Mouse (Mus musculus): ENCODE data around the gene Rbm47. TPM values are rescaled to one million over a fixed set of nuclear protein-coding genes. Genes with fewer than 3 reads are reported as not detected.

Rbm47 gene
- total RNA-seq, 2 experiments from 2014 or later = 1.7 to 2.2 TPM

GRCm38 (mm10) chr5:66085478-66085877, 87.4 kb downstream of the Rbm47 start:
- DNase-seq = no peak

- no peak for DNase-seq
Measured at GRCm38 (mm10) chr5:66084541-66084940, 88.4 kb downstream of the Rbm47 start.

GRCm38 (mm10) chr5:66083350-66083749, 89.6 kb downstream of the Rbm47 start:
- DNase-seq = peak; percentile 52

- DNase-seq = no peak
Measured at GRCm38 (mm10) chr5:66082229-66082572, 90.7 kb downstream of the Rbm47 start.

- no peak for DNase-seq
Measured at GRCm38 (mm10) chr5:66081443-66082228, 91.3 kb downstream of the Rbm47 start.

DNA sequence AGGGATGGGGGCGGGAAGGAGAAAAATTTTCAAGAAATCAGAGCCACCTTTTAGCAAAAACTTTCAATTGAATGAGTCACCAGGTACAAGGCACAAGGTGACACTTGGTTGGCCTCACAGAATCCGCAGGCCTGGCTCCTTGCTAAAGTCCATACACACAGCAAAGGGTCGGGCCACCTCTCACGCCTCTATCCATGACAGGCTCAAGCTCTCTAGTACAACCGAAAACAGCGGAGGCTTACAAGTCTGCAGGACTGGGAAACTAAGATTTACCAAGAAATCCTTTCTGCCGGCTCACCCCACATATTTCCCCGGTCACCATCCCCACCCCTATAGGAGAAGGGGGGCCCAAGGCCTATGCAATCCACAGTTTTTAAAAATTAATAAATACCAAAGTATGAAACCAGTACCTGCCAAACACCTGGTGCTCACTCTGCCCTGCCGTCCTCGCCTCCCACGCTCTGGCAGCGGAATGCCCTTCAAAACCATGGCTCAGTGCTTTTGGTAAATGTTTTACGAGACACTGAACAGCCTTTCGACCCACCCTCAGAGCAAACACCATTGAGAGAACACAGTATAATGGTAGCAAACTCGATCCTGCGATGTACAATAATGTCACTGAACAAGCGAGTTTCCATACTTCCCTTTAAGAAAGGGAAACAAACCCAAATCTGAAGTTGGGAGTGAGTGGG, 92.2 kb downstream of the Rbm47 start:
- DNase-seq = no peak

GRCm38 (mm10) chr5:66079358-66080179, 93.3 kb downstream of the Rbm47 start:
- DNase-seq = no peak

- DNase-seq = no peak
Measured at GRCm38 (mm10) chr5:66078491-66079012, 94.4 kb downstream of the Rbm47 start.

DNA sequence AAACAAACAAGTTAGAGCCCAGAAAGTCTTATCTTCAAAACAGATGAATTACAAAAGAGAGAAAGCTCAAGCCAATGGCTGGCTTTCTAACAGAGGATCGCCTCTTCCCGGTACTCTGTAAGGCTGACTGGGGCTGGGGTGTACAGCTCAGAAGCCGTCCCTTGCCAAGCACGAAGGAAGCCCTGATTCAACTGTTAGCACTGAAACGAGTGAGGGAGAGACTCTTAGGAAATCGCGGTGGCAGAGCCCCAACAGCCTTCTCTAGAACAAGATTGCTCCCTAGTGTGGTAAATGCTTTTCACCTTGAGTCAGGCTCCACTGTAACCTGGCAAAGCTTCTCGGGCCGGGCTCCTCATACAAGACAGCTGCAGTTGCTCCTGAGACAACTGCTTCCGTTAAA, 95.5 kb downstream of the Rbm47 start:
- peak; percentile 50 for DNase-seq

DNA sequence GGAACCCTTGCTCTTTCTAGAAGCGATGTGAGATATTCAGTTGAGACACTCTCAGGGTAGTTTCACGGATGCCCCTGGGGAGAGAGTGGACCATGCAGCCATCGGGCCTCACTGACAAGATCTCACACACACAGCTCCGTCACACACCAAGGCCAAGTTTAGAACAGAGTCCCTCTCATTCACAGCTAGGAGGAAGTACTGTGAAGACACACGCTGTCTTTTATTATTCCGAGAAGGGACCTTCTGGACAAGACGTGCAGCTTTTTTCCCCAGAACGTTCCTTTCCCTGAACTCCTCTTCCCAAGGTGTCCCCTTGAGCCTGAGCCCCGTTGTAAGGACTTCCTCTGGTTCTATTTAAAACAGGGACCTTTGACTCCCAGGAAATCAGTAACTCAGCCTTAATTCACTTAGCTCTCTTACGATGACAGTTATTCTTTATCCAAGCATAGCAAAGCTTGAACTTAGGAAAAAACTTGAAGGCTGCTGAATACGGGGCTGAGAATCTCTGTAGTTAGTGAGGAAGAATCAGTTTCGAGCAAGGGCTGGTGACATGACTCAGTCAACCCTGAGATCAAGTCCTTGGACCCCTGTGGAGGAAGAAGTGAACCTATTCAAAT, 96.1 kb downstream of the Rbm47 start:
- DNase-seq = no peak

DNA sequence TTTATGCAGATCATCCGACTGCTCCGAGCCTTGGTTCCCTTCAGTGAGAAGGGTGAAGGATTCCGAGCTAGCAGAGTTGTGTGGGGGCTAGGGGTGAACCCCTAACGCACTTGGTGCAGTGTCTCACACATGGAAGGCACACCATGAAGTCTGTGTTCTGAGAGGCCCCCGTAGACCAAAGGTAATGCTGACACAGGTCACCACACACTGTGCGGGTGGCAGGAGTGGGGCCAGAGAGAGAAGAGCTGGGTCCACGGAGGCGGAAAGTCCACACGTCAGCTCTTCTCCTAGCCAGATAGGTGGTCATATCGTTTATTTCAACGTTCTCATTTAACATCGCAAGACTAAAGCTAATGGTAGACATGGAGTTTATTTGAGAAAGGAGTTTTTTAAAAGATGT, 97.0 kb downstream of the Rbm47 start:
- no peak for DNase-seq

- DNase-seq = no peak
Measured at GRCm38 (mm10) chr5:66075032-66075488, 97.9 kb downstream of the Rbm47 start.

DNA sequence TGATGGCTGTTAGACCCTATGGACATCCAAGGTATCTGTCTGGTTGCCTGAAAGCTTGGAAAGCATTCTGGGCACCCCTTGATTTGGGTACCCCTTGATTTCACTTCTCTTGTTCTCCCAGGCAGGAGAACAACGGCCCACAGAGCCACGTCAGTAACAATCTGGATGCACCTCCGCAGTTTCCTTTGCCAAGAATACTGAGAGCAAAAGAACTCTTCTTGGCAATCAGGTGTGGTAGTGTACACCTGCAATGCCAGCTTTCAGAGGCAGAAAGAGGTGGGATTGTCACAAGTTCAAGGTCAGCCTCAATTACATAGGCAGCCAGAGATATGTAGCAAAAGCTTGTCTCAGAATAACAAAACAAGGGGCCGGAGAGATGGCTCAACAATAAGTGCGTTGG, 98.7 kb downstream of the Rbm47 start:
- no peak for DNase-seq

DNA sequence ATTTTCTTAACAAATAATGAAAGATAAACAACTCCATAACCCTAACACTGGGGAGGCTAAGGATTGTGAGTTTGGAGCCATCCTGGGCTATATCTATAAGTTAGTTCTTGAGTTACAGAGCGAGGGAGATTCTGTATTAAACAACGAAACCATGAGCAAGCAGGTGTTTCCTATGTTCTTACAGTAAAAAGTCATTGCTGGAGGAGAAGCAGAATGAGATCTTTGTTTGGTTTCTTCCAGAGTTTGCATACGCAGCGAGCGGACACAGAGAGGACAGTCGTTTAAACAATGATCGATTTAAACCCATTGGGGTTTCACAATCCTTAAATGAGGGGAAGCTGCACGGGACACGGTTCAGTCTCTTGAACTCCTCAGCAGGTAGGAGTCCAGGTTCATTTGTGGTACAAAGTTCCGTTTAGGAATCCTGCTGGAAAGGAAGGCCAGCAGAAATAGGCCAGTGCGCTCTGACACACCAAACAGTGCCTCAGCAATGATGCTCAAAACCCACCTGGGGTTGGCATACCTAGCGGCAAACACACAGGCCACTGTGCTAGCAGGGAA, 99.2 kb downstream of the Rbm47 start:
- no peak for DNase-seq

- no peak for DNase-seq
Measured at GRCm38 (mm10) chr5:66071722-66072121, 101.2 kb downstream of the Rbm47 start.

DNA sequence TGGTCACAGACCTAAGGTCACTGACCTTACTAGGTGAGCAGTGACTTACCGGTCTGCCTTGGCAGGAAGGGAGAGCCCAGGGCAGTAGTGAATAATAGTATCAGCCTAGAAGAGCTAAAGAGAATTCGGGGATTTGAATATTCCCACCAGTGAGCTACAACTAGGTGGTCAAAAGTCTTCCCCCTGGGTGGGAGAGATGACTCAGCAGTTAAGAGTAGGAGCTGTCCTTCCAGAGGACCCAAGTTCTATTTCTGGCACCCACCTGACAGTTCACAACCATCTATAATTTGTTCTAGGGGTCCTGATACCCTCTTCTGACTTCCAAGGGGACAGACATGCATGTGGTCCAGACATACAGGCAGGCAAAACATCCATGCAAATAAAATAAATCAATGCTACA, 102.6 kb downstream of the Rbm47 start:
- no peak for DNase-seq

DNA sequence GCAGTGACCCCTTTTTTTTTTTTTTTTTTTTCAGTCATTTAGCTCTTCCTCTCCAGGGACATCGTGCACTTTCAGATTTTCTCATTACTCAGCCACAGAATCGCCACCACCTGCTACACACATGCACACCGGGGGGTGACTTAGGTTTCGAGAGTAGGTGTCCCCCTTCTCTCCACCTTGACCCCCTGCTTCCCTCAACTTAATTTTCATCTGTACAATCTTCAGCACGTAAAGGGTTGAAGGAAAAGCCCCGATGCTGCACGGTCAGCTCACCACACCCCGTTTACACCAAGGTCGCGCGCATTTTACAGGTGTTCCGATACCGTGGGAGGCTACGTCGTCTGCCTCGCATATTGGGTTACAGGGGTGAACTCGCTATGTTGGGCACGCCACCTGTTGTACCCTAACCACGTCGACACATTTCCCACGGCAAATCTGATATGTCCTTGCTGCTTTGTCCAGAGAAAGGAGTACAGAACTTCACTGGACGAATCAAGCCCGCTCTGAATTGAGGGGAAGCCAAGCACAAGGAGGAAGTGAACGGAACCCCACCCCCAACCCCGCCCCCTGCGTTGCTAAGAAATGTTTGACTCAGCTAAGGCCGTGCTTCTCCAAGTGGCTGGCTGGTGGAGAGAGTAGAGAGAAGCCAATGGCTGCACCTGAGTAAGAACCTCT, 103.3 kb downstream of the Rbm47 start:
- peak; percentile 28 for DNase-seq

- no peak for DNase-seq
Measured at GRCm38 (mm10) chr5:66069133-66069469, 103.8 kb downstream of the Rbm47 start.

DNA sequence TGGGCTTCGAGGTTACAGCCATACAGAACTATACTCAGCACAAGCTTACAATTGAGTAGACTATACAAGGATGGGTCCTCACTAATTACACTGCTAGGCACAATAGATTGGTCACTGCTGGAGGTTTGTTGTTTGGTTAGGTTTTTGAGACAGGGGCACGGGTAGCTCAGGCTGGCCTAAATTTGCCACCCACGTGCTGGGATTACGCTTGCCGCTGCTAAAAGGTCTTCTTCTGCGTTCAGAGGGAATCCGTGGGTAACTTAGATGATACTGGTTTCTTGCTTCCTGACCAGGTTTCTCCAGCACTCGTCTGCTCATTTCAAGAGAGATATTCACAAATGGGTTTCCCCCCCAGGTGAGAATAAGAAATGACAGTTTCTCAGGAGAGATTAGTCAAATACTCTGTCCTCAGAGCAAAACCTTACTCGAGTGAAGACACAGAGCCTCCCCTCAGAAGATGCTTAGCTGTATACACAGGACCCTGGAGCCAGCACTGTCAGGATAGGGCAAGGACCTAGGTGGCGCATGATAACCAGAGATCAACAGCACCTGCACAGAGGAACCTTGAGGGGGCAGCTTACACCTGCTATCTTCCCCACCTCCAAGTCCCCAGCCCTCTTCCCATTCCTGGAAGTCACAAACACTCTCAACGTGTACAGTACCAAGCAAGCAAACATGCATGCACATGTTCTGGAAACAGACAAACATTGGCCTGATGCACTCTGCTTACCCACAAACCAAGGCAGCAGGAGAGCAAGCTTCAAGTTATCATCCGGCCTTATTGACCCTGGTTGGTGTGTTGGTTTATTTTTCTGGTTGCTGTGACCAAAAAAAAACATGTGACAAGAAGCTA, 104.6 kb downstream of the Rbm47 start:
- no peak for DNase-seq

DNA sequence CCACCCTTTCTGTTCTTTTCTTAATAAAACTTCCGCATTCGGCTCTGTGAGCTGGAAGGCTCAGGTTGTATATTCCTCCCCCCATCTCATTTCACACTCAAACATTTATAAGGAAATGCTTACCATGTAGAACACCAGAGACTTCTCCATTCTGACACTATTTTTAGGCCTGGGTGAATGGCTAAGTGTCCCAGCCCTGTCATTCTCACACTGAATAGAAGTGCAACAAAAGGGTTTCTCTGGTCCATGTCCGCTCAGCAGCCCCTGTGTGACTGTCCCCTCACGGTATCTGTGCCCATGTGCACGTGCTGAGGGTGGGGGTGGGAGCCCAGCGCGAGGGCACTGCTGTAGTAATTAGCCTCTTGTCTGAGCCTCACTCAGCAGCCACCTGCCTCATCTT, 105.7 kb downstream of the Rbm47 start:
- no peak for DNase-seq

DNA sequence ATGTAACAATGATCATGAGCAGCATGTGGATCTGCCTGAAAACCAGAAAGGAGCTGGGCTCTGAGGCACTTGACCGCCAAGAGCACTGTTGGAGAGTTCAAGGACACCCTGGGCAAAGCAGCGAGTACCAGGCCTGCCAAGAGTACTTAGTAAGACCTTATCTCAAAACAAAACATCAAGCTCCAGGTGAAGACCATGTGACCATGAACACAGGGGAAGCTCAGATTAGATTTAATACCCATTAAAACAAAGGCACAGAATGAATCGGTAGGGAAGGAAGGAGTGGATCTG, 110.0 kb downstream of the Rbm47 start:
- DNase-seq = no peak

Data from gastrocnemius, postnatal 10 days (tissue).